Mouse (Mus musculus) bone marrow macrophage, adult 2 months (primary cell): ENCODE results near the gene Ang2.
"Not testable (repeated sequence)": the region's sequence is repeated elsewhere in the genome, so short reads cannot be mapped to it uniquely, and the experiment has no call there.

Experiments used
- CTCF ChIP-seq: IDR thresholded peaks from 2 replicates; pipeline ENCODE4 v1.5.1; 2012; ENCODE audit warnings: low read depth, mild to moderate bottlenecking, low read length, moderate library complexity
- POLR2A ChIP-seq: IDR thresholded peaks from 2 replicates; pipeline ENCODE4 v1.6.1; 2012; ENCODE audit warnings: mild to moderate bottlenecking, low read depth, low read length, borderline replicate concordance

- TF ChIP-seq CTCF, POLR2A: not testable (repeated sequence)
Measured at GRCm38 (mm10) chr14:51237488-51237887, 38.5 kb upstream of the Ang2 start.
